Mouse (Mus musculus) adrenal gland, postnatal 14 days (tissue): ENCODE data around the gene Dscaml1. TPM values are rescaled to one million over a fixed set of nuclear protein-coding genes. Genes with fewer than 3 reads are reported as not detected.

Experiments
- DNase-seq: peaks from one replicate; pipeline ENCODE4 v3.0.0; 2021; ENCODE audit warnings: mixed read lengths
- total RNA-seq: library from RNA; stranded (reverse); gene quantifications from 2 replicates; pipeline ENCODE4 v1.2.3, GENCODE M21; 2021

Gene Dscaml1
- total RNA-seq, 1 experiment from 2014 or later = 0.78 TPM

DNA sequence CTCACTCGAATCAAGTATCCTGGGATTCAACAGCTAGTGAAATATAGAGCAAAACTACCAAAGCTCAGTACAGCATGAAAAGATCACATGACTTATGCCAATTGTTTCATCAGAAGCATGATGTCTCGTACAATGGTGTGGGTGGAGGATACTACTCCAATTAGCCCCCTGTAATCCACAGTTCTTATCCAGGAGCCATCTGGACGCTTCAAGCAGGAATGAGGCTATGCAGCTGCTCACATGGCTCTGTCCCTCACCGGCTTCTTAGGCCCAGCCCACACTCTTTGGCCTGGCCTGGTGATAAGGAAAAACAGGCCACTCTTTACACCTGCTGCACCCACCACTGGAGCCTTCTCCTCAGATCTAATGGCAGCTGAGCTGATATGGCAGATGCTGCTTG, 208.6 kb downstream of the Dscaml1 start:
- DNase-seq = no peak

GRCm38 (mm10) chr9:45637346-45637745, 210.9 kb downstream of the Dscaml1 start:
- DNase-seq = no peak

GRCm38 (mm10) chr9:45638184-45638917, 211.9 kb downstream of the Dscaml1 start:
- no peak for DNase-seq

GRCm38 (mm10) chr9:45644833-45645388, 218.5 kb downstream of the Dscaml1 start:
- DNase-seq = no peak

GRCm38 (mm10) chr9:45645526-45645925, 219.1 kb downstream of the Dscaml1 start:
- no peak for DNase-seq

DNA sequence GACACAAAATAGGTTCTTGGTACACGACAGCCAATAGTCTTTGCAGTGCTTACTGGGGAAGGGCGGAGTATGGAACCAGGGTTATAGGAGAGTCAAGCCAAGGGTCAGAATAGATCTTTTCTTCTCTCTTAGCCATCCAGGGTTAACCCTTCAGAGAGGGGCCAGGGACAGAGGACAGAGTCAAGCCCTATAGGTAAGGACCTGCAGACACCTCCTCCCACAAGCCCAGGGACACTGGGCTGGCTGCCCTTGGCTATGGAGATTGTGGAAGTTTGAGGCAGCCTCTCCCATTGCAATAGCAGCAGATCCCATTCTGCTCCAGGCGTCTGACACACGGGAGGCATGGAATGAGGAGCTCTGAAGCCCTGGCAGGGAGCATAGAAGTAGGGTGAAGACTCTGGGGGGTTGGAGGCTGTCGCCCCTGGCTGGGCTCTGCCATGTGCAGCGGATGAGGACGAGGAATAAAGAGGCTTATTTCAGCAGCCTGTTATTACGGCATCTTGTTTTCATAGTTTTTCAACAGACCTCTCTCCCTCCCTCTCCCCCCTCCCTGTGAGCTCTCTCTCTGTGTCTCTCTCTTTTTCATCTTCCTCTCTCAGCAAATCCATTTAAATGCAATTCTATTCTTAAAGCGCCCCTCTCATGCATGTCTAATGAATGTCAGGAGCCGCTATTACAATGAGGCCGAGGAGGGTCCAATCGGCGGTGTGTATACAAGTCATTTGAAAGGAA, 224.8 kb downstream of the Dscaml1 start:
- DNase-seq = no peak

- DNase-seq = no peak
These were observed 225.4 kb downstream of the Dscaml1 start for GRCm38 (mm10) chr9:45651810-45652177.

DNA sequence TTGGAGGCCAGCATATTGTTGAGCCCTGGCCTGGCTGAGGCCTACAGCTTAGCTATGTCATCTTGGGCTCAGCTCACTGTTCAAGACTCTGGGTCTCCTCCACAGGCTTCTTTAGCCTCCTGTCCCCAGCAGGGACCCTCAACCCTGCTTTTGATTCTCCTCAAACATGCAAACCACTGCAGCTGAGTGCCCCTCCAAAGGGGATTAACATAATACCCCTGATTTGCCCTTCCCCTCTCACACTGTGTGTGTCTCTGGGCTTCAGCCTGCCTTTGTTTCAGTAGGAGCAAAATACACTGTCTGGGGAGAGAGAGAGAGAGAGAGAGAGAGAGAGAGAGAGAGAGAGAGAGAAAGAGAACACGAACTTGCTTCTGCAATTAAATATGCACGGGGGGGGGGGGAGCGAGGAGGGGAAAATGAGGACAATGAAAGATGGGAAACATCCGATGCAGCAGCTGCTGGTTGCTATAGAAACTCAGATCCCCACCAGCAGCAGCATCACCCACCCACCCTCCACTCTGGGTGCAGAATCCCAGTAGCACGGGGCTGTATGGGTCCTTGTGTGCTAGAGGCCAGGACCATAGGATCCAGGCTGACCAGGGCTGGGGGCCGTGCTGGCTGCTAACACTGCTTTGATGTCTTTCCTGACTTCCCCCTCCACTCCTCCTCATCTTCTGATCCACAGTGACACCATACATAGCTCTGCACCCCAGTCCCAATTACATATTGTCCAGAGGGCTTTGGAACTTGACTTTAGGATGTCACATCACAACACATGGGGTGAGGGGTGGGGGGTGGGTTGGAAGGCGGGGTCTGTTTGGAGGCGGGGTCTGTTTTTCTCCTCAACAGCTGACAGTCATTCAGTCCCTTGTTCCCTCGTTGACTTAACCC, 231.0 kb downstream of the Dscaml1 start:
- no peak for DNase-seq

DNA sequence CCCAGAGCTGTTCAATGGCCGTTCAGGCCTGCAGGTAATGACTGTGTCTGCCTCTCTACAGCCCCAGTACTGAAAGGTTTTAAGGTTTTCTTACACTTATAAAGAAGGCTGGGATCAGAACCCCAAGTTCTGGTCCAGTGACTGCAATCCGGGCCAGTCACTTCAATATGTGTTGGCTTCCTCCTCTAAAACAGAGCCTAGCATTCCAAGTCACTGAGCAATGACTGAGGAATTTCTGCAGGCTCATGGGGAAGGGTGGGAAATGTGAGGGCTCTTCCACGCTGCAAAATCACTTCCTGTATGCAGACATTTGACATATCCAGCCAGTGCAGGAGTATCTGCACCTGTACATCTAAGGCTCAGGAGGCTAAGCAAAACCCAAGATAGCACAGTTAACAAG, 233.8 kb downstream of the Dscaml1 start:
- no peak for DNase-seq

DNA sequence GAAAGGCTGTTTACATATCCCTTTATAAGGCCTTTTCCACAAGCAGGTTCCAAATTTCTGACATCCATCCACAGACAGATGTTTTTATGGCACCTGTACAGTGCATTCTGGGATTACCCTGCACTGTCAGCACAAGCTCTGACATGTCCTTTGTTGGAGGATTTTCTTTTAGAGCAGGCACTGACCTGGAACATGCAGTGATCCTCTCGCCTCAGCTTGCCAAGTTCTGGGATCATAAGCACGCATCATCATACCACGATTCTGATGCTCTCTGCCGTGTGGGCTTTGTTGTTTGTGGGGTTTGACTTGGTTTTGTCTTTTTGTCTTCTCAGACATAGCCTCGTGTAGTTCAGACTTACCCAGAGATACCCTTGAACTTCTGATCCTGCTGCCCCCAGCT, 236.0 kb downstream of the Dscaml1 start:
- DNase-seq = no peak

- DNase-seq = no peak
These were observed 237.2 kb downstream of the Dscaml1 start for GRCm38 (mm10) chr9:45663386-45664315.

DNA sequence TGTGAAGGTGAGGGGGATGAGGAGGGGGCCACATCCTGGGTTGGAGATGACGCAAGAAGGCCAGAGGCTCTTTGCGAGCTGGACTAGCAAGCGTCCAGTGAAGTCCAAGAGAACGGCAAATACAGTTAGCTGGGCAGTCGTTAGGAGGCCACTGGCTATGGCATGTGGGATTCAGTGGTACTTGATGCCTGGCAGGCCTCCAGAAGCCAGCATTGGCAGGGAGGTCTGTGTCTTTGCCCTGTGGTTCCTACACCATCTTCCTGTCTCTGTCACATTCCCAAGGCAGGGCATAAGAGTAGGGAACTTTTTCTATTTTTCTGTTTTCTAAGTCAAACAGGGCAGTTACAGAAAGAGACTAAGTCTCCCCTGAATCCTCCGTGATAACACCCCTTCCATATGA, 237.9 kb downstream of the Dscaml1 start:
- DNase-seq = no peak

DNA sequence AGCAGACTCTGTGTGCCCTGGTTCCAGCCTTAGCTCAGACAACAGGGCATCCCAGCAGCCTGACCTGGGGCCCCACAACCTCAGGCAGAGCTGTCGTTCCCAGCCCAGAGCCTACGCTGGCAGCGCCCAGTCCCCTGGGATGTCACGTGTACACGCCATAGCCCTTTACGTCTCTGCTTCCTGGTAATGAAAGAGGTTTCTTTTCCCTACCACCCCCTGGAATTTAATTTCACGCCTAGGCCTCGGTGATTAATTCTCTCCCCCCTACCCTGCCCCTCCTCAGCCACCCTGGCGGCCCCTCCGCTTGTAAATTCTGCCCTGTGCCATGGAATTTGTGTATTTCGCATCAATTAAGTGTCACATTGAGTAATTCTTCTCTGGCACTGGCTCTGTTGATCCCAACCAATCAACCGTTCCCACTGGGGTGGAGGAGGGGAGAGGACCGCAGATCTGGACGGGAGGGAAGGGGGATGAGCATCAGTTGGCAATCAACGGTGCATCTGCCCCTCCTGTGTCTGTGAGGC, 238.5 kb downstream of the Dscaml1 start:
- no peak for DNase-seq

DNA sequence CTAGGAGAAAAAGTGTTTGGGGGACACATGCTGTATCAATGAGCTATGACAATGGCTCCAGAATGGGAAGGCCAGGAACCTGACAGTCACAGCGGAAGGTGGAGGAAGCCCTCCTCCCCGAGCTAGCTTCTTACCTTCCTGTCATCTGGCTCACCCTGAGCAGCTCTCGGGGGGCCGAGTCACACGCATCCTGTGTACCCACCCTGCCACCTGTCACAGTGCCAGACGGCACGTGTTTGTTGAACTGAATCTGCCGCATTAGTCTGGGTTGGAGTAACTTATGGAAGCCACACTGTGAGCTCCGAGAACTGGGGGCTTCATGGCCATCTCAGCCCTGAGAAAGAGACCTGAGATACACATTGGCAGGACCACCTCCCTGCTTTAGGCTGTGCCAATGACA, 249.5 kb downstream of the Dscaml1 start:
- DNase-seq = no peak

- no peak for DNase-seq
These were observed 250.2 kb downstream of the Dscaml1 start for GRCm38 (mm10) chr9:45676578-45676977.

- peak; percentile 59 for DNase-seq
These were observed 250.9 kb downstream of the Dscaml1 start for GRCm38 (mm10) chr9:45677236-45677781.

- DNase-seq = no peak
These were observed 251.7 kb downstream of the Dscaml1 start for GRCm38 (mm10) chr9:45677952-45678663.

DNA sequence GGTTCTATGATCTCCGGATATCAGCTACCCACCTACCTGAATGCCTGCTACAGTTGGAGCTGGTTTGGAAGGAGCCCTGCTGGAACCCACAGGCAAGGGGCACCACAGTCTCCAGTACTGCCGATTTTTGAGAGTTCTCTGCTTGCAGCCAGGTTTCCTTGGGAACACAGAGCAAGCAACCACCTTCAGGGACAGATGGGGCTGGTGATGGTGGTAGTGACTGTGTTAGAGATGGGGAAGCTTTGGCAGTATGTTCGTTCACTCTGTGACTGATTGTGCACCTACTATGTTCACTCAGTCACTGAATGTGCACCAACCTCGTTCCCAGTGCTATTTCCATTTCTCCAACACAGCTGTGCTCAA, 252.2 kb downstream of the Dscaml1 start:
- DNase-seq = no peak

GRCm38 (mm10) chr9:45682461-45682998, 256.1 kb downstream of the Dscaml1 start:
- no peak for DNase-seq
